Mouse (Mus musculus): ENCODE measurements at regions not wholly inside any gene's neighbourhood (a gene's known extent, or its start where the extent isn't known, plus 50 kb on each side); places are given as distances from the start of the nearest gene placed in this dataset.

DNA sequence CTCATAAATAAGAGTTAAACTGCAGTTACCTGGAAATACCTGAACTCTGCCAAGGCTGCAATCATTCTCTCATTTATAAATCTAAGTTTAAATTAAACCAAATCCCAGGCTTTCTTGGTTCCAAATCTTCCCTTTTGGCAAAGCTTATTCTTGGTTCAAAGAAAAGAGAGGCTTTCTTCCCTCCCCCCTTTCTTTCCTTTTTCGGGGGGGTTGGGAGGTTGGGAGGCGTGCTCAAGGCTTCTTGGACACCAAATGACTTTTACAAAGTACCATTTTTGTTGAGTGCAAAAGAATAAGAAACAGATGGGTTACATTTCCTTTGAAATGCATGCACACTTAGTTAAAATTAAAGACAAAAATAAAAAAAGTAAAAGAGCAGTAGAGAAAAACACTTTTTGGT is 105.4 kb upstream of the Mroh9 start:
- no peak for DNase-seq (ENCODE audit: low spot score)

DNA sequence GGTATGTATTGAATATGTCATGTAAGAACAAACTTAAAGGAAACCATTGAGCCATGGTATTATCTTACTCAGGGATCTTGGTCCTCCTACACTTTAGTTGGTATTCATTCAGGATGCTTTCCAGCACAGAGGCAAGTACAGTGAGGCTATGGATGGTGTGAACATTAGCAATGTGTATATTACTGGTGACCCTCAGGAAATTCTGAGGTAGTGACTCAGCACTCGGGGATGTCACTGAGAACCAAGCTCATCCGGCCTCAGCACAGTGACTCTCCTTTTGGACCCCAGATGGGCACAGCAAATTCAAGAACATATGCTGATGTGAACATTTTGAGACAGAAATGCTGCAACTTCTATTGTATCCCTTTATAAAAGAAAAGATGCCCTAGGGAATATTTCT is 96.4 kb upstream of the Mroh9 start:
- no peak for DNase-seq (ENCODE audit: low spot score)

DNA sequence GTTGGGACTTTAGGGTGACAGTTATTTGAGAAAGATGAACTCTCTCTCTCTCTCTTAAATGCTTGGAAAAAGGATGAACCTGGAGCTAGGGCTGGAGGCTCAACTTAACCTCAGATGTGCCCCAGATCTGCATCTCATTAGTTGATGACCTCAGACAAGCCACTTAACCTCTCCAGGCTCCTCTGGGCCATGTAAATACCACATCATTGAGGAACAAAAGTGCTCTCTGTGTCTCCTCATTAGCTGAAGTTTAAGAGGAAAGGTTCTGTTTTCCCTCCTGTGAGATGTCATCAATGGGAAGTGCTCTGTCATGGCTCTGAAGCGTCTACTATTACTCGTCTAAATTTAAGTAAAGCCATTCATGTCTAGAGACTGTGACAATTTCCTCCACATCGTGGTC is 91.5 kb upstream of the Mroh9 start:
- DNase-seq (ENCODE audit: low spot score): no peak

DNA sequence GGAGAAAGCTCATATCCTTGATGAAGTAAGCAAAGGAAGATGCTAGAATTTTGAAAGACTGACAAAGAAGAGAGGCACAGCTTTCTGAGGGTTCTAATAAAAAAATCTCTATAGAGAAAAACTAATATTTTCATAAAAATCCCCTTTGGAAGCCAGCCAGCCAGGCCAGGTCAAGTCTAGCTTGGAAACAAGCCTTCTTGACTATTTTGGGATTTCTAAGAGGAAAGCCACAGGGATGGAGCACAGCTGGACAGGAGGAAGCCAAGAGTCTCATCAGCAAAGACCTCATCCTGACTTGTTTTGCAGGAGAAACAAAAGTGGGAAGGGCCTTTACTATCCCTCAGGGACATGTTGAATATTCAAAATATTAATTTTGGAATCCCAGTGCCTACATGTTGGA is 81.6 kb upstream of the Mroh9 start:
- no peak for DNase-seq (ENCODE audit: low spot score)

DNA sequence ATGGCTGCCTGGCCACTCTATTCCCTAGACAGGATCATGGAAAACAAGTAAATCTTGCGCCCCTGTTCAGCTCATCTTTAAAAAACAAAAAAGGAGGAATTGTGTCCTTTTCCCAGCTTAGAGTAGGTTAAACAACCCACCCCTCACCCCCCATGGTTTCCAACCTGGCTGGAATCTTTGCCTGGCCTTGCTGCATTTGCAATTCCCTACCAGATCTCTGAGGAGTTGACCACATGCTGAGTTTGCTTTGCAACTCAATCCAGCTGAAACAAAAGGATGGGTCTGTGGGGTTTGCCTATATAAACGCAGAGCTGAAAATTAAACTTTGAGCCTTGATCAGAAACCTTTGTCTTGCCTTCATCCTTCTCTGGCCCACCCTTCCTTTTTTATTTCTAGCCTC is 78.2 kb upstream of the Mroh9 start:
- no peak for DNase-seq (ENCODE audit: low spot score)

DNA sequence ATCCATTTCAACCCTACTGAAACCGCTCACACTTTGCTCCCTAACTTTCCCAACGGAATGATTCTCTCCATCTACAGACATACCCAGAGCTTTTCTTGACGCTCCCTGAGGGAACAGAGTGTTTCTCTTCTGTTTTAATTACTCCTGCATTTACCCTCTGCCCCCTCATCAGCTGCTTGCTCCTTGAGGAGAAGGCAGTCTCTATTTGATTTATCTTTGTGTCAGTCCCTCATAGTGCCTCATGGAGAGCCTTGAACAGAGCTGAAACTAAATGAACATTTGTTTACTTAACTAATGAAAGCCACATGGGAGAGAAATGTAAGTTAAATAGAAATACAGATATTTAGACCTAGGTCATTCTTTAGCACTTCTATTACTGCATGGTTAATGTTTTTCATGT is 74.4 kb upstream of the Mroh9 start:
- no peak for DNase-seq (ENCODE audit: low spot score)

DNA sequence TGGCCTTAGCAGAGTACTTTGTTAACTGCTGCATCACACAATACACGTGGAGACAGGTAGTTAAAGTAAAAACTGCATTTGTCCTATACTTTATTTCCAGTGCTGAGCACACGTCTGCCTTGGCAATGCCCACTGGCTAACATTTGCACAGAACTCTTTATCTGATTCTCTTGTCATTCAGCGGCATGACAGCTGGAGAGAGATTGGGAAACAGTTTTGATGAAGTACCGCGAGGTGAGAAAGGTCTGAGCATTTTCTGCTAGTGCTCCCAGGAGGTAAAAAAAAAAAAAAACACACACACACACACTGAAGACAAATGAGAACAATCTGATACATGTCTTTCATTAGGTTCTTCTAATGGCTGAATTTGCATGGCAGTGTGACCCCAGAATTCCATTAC is 73.0 kb upstream of the Mroh9 start:
- DNase-seq (ENCODE audit: low spot score): no peak

DNA sequence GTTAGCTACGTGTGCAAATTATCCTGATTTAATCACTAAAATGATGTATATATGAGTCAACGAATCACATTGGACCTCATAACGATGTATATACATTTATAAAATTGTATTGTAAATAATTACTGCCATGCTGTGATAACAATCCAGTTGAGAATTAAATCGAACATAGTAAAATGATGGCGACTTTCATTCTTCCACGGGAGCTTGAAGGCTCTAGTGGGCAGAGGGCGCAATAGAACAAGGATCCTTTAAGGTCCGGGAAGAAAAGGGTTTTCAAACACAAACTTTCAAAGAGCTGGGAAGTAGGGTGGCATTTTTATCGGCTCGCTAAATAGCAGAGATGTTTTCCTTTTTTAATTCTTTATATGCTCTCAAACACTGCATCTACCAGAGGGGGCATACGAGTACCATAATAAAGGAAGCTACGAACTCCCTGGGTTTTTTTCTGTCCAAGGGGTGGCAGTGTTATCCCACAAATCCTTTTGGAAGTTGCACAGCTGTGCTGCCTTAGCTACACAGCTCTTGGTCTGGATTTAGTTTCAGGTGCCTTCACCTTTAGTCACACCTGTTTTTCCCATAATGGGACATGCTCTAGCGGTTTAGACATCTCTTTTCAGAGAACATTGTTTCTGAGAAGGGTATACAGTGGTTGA is 64.9 kb upstream of the Mroh9 start:
- peak; percentile 39 for DNase-seq (ENCODE audit: low spot score)

DNA sequence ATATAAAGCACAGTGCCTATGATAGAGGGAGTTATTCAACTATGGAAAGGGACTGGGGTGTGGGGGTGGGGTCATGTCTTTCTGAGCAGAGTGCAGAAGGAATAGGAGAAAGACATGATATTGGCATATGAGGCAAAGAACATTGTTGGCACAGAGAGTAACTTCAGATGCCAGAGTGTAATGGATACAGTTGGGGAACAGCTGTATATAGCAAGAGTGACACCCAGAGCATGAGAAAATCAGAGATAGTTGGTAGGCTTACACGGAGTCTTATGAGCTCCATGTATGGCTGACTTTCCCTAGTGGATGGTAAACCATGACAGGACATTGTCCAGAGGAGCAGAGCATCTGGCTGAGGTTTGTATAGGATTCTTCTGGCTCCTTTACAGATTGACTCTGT is 61.2 kb upstream of the Mroh9 start:
- DNase-seq (ENCODE audit: low spot score): no peak

DNA sequence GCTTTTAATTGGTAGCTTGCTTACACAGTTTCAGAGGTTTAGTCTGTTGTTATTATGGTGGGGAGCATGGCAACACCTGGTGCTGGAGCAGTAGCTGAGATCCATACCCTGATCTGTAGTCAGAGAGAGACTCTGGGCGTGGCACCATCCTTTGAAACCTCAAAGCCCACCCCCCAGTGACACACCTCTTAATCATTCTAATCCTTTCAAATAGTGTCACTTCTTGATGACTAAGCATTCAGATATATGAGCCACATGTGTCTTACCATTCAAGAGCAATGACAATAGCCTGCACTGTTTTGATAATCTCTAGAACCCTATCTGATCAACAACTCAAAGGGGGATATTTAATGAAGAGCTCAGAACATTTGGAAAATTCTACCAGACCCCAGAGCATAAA is 57.6 kb upstream of the Mroh9 start:
- no peak for DNase-seq (ENCODE audit: low spot score)

DNA sequence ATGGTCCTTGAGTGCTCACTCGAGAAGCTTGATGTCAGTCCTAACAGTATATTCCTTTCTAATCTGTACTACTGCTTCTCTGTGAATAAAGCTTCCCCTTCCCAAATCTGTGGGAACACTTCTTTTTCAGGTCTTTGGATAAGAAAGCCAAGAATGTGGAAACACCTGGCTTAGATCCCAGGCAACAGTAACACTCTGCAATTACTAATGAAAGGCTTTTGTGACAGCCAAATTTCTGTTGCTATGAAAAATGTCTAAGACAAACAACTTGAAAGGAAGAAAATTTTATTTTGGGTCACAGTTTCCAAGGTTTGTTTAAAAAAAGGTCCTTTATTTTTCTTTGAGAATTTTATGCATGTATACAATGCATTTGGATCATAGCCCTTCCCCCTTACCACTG is 56.0 kb upstream of the Mroh9 start:
- no peak for DNase-seq (ENCODE audit: low spot score)

DNA sequence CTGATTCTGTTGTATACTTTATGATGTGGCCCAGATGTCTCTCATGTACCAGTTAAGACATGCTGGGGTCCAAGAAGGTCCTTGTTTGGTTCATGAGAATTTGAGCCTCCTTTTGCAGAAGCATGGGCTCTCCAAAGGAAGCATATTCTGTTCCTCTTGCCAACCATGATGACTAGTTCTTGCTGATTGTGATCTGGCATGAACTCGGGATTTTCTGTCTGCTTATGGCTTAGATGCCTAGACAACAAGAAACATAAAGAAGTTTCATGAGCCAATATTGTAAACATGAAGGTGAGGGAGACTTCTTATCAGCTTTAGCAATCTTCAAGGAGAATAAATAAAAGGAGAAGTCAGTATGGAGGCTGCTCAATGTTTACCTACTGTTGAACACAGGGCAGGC is 52.7 kb upstream of the Mroh9 start:
- no peak for DNase-seq (ENCODE audit: low spot score)
